Mouse (Mus musculus) spleen, postnatal 0 days (tissue): ENCODE data around the gene Olfr15. TPM values are rescaled to one million over a fixed set of nuclear protein-coding genes. Genes with fewer than 3 reads are reported as not detected.

Experiments used
- polyA plus RNA-seq: library from polyadenylated mRNA; unstranded; fragments of >200 nt; fragmentation: Nextera tagmentation; extraction: Ambion mirVana; gene quantifications from 2 replicates; pipeline ENCODE4 v1.2.1, GENCODE M21; 2015

Gene Olfr15
- polyA plus RNA-seq = 0.05 TPM in 1 of 2 replicates, not detected in the other

DNA sequence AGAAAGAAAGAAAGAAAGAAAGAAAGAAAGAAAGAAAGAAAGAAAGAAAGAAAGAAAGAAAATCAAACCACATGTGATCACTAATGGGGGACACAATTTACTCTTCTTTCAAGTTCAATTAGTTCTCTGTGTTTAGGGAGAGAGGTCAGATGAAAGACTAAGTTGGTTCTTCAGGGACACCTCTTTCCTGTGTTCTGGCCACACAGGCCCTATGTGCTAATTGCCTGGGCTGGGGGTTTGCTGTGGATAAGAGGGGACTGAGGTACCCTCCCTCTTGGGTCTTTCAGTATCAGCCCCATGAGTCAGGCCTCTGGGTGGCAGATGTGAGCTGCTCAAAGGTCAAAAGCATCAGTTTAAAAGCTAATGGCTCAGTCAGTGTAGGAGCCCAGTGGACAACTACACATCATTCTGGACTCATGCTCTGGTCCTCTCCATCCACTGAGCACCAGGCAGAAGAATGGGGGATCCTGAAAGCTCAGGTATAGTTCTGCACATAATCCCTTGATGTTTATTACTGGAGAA lies at the start of gene Olfr15:
Olfr15 (plus strand) TSS at position 291 of the 522 bp plus-strand sequence.

DNA sequence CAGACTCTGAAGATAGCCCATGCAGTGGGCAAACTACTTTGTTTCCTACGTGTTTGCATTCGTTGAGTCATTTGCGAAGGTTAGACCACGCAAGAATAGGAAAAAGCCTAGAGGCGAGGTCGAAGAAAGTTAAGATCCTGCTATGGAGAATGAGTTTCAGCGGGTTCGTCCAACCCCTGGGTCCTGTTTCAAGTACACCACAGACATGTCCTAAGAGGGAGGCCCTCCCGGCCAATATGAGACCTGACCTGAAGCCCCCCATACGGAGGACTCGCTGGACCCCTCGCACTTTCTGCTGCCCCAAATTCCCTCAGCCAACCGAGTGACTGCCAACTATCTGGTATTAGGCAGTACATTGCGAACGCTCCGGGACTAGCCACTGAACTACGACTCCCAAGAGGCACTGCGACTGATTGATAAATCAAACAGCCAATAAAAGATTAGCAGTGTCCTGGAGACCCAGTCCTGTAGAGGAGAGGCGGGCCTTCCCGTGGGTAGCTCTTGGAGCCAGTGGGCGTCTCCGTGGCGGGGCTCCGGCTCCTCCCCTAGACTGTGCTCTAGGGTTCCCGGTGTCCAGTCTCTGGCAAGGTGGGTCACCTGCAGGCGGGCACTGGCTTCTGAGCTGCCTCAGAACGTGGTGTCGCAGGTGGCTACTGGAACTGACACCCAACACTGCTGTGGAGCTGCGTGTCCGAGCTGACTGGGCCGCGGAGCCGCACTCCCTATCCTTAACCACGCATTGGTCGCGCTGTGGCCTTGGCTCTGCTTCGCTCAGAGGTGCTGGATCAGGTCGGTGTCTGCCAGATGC lies 16.2 kb downstream of the Olfr15 start, which contains the start of gene Zfp174:
Zfp174 (plus strand) TSS at position 558 of the 808 bp plus-strand sequence.

DNA sequence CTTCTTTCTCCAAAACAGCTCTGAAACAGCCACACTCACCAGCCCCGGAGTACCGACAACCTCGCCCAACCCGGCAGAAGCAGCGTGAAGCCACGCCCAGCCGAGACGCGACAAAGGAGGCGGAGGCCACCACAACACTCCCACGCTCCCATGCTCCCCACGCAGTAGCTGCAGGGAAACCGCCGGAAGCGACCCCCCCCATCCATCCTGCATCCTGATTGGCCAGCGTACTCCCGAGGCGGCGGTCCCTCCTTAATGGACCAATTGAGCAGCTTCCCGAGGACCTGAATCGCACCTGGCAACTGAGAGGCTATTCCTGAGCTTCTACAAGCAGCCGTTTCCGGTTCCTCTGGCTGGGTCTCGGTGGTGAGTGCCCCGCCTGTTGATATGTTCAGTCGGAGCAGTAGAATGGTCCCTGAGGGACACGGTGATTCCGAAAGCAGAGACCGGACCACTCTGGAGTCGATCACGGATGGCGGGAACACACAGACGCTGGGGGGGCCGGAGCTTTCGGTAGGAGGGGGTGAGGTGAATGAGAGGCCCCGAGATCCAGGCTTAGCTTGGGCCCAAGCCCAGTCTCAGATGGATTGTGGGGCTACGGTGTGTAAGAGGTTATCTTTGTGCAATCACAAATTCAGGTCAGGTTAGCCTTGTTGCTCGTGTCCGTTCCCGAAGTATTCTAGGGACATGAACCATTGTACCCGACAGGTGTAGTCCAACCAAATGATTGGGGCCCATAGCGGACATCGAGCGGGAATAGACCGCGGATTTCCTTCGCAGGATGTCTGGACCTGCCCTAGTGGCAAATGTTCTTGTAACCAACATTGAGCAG lies 41.8 kb downstream of the Olfr15 start, which contains the start of gene Naa60:
Naa60 (plus strand) TSS at position 160 of the 832 bp plus-strand sequence.

DNA sequence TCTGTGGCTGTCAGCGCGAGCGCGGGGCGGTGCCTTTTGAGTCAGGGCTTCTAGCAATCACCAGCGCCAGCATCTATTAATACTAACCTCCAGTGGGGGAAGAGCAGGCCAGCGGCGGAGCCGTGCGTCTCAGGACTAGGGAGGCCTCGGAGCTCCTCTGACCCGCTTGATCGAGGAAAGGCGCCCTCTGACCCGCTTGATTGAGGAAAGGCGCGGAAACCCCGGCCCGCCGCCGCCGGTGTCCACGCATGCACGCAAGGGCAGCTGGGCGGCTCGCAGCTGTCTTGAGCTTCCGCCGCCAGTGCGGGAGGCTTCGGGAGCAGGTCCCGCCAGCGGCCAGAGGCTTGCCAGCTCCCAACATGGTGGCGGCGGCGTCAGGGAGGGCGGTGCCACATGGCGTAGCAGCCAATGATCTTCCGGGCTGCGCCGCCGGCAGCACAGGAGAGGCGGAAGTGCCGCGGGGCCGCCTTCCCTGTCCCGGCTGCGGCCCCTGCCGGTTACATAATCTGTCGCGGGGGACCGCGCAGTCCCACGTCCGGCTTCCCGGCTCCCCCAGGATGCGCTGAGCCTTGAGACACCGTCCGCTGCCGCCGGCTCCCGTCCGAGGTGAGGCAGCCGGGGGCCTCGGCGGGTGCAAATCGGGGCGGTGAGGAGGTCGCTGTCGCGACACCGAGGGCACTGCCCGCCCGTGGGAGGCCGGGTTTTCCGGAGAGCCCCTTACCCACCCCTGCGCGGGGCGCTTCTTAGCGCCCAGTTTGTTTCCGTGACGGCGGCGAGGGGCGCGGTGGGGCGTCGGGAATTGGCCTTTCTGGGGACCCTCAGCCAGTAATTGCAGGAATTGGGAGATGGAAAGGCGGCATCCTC lies 53.8 kb downstream of the Olfr15 start, which contains the start of the genes Zfp597 and Gm20695:
Zfp597 (minus strand) TSS at position 361 of the 864 bp plus-strand sequence.
Gm20695 (plus strand) TSS at position 448 of the 864 bp plus-strand sequence.

Other genes starting within 250 kb of the Olfr15 start
- not detected in 2 replicates for gene Olfr161, start 239.8 kb upstream of the Olfr15 start, polyA plus RNA-seq
- 0.77 and 1.2 TPM in 2 replicates for gene Mefv, start 112.8 kb upstream of the Olfr15 start, polyA plus RNA-seq
- 21.9 and 24.9 TPM in 2 replicates for gene Zfp263, start 86.8 kb upstream of the Olfr15 start, polyA plus RNA-seq
- gene Zfp174, start 16.4 kb downstream of the Olfr15 start, polyA plus RNA-seq = 0.25 and 0.40 TPM in 2 replicates
- gene Naa60, start 41.5 kb downstream of the Olfr15 start, polyA plus RNA-seq = 24.0 and 29.9 TPM in 2 replicates
- gene Zfp597, start 53.7 kb downstream of the Olfr15 start, polyA plus RNA-seq = 2.1 and 3.5 TPM in 2 replicates
- gene Gm20695, start 53.8 kb downstream of the Olfr15 start, polyA plus RNA-seq = 0.38 and 1.2 TPM in 2 replicates
- 6.1 and 6.3 TPM in 2 replicates for gene 1700037C18Rik, start 77.8 kb downstream of the Olfr15 start, polyA plus RNA-seq
- gene Cluap1, start 77.9 kb downstream of the Olfr15 start, polyA plus RNA-seq = 16.4 and 17.4 TPM in 2 replicates
- 0.82 and 1.5 TPM in 2 replicates for gene Nlrc3, start 145.8 kb downstream of the Olfr15 start, polyA plus RNA-seq
- 8.3 and 8.5 TPM in 2 replicates for gene Slx4, start 172.9 kb downstream of the Olfr15 start, polyA plus RNA-seq
- gene Dnase1, start 206.1 kb downstream of the Olfr15 start, polyA plus RNA-seq = 0.75 and 1.4 TPM in 2 replicates
- gene Trap1, start 246.9 kb downstream of the Olfr15 start, polyA plus RNA-seq = 49.4 and 53.1 TPM in 2 replicates